Mouse (Mus musculus): ENCODE results near the gene Msto1. TPM values are rescaled to one million over a fixed set of nuclear protein-coding genes. Genes with fewer than 3 reads are reported as not detected.
"Not testable (repeated sequence)": the region's sequence is repeated elsewhere in the genome, so short reads cannot be mapped to it uniquely, and the experiment has no call there.

Gene Msto1
- polyA plus RNA-seq (2015; fragmentation: Nextera tagmentation; extraction: Ambion mirVana), result 19.9 and 20.2 TPM in 2 replicates

DNA sequence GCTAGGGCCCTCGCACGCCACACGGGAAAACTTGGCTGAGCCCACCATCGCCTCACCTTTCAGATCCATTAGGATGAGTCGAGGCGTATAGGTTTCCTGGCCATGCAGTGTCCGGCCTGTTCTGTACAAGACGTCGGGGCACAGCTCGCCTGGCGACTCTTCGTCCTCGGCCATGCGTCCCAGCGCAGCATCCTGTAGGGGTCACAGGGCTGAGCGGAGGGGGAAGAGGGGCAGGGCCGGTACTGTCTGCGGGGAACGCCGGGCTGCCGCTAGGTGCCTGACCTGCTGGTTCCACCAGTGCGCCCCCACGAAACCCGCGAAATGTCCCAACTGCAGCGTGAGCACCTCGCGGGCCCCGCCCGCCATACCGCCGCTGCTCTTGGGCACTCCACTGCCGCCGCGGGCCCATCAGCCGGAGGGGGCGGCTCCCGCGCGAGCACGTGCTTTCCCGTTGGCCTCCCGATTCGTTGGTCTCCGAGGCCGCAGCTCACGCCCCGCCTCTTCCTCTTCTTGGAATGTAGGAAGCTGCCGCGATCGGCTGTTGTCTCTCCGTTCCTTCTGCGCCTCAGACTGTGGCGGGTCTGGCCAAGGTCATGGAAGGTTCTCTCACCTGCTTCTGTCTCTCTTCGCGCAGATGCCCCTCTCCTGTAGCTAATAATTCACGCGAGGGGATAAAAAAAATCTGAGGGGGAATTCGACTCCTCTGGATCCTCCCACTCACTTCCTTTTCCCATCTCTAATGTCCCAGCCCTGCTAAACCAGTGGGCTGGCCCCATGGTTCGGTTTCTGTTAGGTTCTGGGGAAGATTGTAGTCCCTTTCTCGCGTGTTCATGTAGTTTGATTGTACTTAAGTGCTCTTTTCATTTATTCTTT, at the start of gene Msto1:
Msto1 (minus strand) TSS at position 489 of the 873 bp plus-strand sequence.
- DNase-seq, result peak; percentile 92
- WGBS (ENCODE audit: insufficient replicate concordance), result under 1% methylated on average over 62 of the region's 62 CpGs

DNA sequence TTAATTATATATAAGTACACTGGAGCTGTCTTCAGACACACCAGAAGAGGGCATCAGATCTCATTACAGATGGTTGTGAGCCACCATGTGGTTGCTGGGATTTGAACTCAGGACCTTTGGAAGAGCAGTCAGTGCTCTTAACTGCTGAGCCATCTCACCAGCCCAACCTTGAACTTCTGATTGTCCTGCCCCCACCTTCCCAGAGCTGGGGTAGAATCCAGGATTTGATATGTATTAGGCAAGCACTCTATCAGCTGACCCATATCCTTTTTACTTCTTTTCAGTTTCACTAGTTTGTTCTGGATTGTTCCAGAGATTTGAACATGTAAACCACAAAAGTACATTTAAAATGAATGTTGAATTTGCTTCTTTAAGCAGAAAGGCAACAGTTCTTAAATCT, 49.4 kb upstream of the Msto1 start:
- H3K27ac ChIP-seq; H3K9me3 ChIP-seq (replicated peaks); H3K4me3 ChIP-seq (replicated peaks); ATAC-seq (ENCODE audit: low read depth); H3K9ac ChIP-seq; H3K4me1 ChIP-seq (replicated peaks); H3K4me2 ChIP-seq; H3K27me3 ChIP-seq; DNase-seq: not testable (repeated sequence)
- H3K36me3 ChIP-seq, result peaks cover 18% of the 10 kb centered on the region

More for the DNA sequence above, at the start of gene Msto1:
- no peaks in the 10 kb centered on the region for H3K27me3 ChIP-seq
- H3K36me3 ChIP-seq, result peaks cover 39% of the 10 kb centered on the region
- H3K4me2 ChIP-seq, result peak within 1 kb of the TSS; percentile 97
- peak; percentile 97 for ATAC-seq (ENCODE audit: low read depth)
- peak within 1 kb of the TSS; percentile 72 for H3K4me3 ChIP-seq (replicated peaks)
- H3K9me3 ChIP-seq (replicated peaks), result no peaks in the 10 kb centered on the region
- peaks cover 22% of the 10 kb centered on the region for H3K4me1 ChIP-seq (replicated peaks)
- peak within 1 kb of the TSS; percentile 80 for H3K9ac ChIP-seq
- peak within 1 kb of the TSS; percentile 68 for H3K27ac ChIP-seq

DNA sequence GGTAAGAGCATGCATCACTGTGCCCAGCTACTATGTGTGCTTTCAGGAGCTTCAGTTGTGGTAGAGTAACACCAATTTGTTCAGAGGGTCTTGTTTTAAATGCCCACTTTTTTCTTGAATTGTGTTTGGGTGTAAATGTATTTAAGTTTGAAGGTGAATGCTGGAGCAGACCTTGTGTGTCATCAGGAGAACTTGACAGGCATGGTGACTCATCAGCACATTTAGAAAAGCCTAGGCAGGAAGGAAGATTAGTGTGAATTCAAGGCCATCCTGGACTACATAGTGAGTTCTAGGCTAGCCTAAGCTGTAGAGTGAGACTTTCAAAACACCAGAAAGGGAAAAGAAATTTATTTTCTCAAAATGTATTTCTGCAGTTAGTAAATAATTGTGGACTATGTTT, 39.9 kb upstream of the Msto1 start:
- no peaks in the 10 kb centered on the region for H3K36me3 ChIP-seq
- H3K4me3 ChIP-seq (replicated peaks), result no peak overlapping the region
- ATAC-seq (ENCODE audit: low read depth) (no peak), DNase-seq (no peak)
- H3K9me3 ChIP-seq (replicated peaks), result no peaks in the 10 kb centered on the region
- H3K27me3 ChIP-seq, result no peaks in the 10 kb centered on the region
- H3K27ac ChIP-seq, result 0 out of 2 replicates have a peak overlapping the region, but pooled peaks have one; percentile 19
- H3K9ac ChIP-seq, result peak overlapping the region; percentile 38; the same call in 1 of the 2 replicates
- peaks cover 59% of the 10 kb centered on the region for H3K4me1 ChIP-seq (replicated peaks)
- no peak overlapping the region for H3K4me2 ChIP-seq

DNA sequence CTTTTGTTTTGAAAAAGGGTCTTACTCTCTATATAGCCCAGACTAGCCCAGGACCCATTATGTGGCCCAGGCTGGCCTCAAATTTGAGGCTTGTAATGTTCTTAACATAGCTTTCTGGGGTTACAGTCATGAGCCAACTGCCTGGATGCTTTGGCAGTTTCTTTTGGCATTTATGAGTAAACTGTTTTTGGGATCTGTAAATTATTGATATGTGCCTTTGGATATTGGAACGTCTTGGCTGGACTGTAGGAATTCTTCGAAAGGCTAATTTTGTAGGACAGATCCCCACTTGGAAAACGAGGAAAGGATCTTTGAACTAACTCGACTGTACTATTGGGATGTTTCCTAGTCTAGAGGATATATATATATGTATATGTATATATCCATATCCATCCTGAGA, 39.4 kb upstream of the Msto1 start:
- Histone ChIP-seq H3K4me2 (no peak overlapping the region), H3K9me3 (replicated peaks) (no peaks in the 10 kb centered on the region), H3K36me3 (no peaks in the 10 kb centered on the region), H3K4me3 (replicated peaks) (no peak overlapping the region), H3K4me1 (replicated peaks) (peaks cover 64% of the 10 kb centered on the region), H3K27me3 (no peaks in the 10 kb centered on the region), H3K9ac (peak overlapping the region; percentile 38; the same call in 1 of the 2 replicates), H3K27ac (0 out of 2 replicates have a peak overlapping the region, but pooled peaks have one; percentile 19)
- 79% methylated on average over 4 of the region's 4 CpGs for whole genome bisulfite sequencing (ENCODE audit: insufficient replicate concordance)
- no peak for DNase-seq
- ATAC-seq (ENCODE audit: low read depth), result no peak

DNA sequence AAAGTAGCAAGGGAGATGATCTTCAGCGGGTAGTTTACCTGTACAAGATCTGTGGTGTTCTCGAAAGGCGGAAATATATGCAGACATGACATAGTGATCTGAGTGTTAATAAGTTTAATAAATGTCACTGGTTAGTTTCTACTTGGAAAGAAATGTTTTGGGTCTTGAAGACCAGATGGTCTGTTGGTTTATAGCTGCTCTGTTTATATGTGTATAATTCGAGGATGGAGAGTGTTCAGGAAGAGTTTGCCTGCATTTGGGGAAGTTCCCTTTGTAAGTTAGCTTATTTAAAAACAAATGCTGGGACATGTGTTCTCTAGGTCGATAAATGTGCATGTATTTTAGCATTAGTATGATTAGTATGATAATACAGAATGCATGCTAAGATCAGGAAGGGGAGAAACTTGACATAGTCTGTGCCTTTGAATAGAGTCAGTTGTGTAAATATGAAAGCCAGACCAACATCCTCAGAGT, 37.6 kb upstream of the Msto1 start:
- DNase-seq, result no peak

DNA sequence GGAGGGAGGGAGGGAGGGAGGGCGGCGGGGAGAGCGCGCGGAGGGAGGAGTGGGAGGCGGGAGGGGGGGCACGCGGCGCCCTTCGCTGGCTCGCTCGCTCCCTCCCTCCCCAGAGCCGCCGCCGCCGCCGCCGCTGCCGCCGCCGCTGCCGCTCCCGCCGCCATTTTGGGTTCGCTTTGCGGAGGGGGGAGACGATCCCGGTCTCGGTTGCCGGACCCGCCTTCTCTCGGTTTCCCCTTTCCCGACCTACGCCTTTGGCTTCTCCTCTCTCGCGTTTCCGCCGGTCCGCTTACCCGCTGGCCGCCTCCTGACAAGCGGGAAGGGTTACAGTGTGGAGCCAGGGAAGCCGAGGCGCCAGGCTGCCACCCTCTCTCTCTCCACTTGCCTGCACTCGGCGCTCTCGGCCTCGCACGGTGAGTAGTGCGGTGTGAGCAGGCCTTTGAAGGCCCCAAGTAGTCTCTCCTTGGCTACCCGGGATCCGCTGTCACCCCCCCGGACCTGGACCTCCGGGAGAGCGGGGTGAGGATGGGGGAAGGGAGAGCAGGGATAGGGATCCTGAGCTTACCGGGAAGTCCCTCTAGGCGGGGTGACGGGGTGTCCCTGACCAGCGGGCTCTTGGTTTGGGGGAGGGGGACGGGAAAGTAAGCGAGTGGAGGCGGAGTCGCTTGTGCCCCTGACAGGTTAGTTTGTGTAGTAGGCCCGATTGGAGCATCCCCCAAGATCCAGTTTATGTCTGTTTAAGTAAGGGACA, 37.0 kb upstream of the Msto1 start, which contains the start of the genes Ash1l and Dap3:
Ash1l (plus strand) TSS at position 47 of the 751 bp plus-strand sequence.
Dap3 (minus strand) TSS at position 606 of the 751 bp plus-strand sequence.
- Histone ChIP-seq H3K4me2 (peak within 1 kb of the TSS; percentile 85), H3K9me3 (replicated peaks) (no peaks in the 10 kb centered on the region), H3K27ac (peak within 1 kb of the TSS; percentile 98), H3K27me3 (no peaks in the 10 kb centered on the region), H3K36me3 (no peaks in the 10 kb centered on the region), H3K9ac (peak within 1 kb of the TSS; percentile 97), H3K4me3 (replicated peaks) (peak within 1 kb of the TSS; percentile 92), H3K4me1 (replicated peaks) (peaks cover 68% of the 10 kb centered on the region)
- under 1% methylated on average over 43 of the region's 64 CpGs for WGBS (ENCODE audit: insufficient replicate concordance)
- ATAC-seq (ENCODE audit: low read depth) (peak; percentile 68), DNase-seq (peak; percentile 73)

More for the DNA sequence above, 37.6 kb upstream of the Msto1 start:
- Histone ChIP-seq H3K9ac (peak overlapping the region; percentile 97), H3K27me3 (no peaks in the 10 kb centered on the region), H3K4me3 (replicated peaks) (peak overlapping the region; percentile 92), H3K9me3 (replicated peaks) (no peaks in the 10 kb centered on the region), H3K27ac (peak overlapping the region; percentile 98), H3K4me1 (replicated peaks) (peaks cover 70% of the 10 kb centered on the region), H3K4me2 (peak overlapping the region; percentile 85), H3K36me3 (no peaks in the 10 kb centered on the region)
- WGBS (ENCODE audit: insufficient replicate concordance), result 2% methylated on average over 5 of the region's 5 CpGs
- ATAC-seq (ENCODE audit: low read depth), result no peak

DNA sequence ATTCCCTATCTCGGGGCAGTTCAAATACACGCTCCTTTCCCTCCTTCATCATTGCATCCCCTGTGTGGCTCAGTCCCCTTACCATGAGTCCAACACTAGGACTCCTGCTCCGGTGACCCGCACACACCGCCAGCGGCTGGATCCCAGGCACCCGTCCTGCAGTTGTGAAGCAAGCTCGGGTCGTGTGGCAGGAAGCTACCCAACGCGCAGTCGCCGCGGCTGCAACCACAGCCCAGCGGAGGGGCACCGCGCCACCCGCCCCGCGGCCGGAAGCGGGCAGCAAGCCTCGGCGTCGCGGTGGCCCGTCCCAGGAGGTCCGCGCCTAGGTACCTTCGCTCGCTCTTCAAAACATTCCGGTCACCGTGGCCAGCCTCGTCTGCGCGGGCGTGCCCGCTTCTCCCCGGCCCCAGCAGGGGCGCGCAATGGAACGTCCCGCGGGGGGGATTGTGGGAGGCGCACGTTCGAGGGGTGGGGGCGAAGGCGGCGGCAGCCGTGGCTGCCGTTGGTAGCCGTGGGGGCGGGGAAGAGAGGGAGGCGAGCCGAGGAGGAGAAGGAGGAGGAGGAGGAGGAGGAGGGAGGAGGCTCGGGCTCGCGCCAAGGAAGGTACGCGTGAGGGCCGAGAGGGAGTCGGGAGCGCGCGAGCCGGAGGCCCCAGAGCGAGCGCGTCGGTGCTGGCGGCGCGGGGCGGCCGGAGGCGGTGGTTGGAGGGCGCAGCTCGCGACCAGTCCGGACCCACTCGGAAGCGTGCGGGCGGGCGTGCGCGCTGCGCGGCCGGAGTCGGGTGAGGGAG, 36.2 kb upstream of the Msto1 start:
- peak overlapping the region; percentile 85 for H3K4me2 ChIP-seq
- H3K4me1 ChIP-seq (replicated peaks), result peaks cover 65% of the 10 kb centered on the region
- peak overlapping the region; percentile 98 for H3K27ac ChIP-seq
- ATAC-seq (ENCODE audit: low read depth), result peak; percentile 85
- H3K9me3 ChIP-seq (replicated peaks), result no peaks in the 10 kb centered on the region
- H3K9ac ChIP-seq, result peak overlapping the region; percentile 97
- no peaks in the 10 kb centered on the region for H3K27me3 ChIP-seq
- under 1% methylated on average over 71 of the region's 92 CpGs for WGBS (ENCODE audit: insufficient replicate concordance)
- H3K36me3 ChIP-seq, result no peaks in the 10 kb centered on the region
- peak overlapping the region; percentile 92 for H3K4me3 ChIP-seq (replicated peaks)
- peak; percentile 88 for DNase-seq

DNA sequence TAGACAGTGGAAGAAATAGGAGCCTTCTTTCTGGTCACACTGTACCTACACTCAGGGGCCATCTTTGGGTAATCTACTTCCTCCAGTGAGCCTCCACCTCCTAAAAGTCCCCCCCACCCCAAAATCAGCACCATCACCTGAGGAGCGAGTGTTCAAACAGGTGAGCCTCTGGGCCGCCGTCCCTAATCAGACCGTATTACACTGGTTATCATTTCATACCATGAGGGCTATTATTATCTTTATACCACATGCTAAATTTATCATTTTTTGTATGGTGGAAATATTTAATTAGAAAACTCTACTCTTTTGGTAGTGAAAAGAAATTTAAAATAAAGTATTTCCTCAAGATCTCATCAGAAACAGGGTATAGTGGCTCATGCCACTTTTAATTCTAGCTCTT, 30.3 kb upstream of the Msto1 start:
- Histone ChIP-seq H3K4me2 (no peak overlapping the region), H3K4me1 (replicated peaks) (peaks cover 48% of the 10 kb centered on the region), H3K4me3 (replicated peaks) (no peak overlapping the region), H3K36me3 (peaks cover 26% of the 10 kb centered on the region), H3K27ac (no peak overlapping the region), H3K27me3 (no peaks in the 10 kb centered on the region), H3K9ac (no peak overlapping the region), H3K9me3 (replicated peaks) (no peaks in the 10 kb centered on the region)
- no peak for DNase-seq
- 44% methylated on average over 4 of the region's 4 CpGs for WGBS (ENCODE audit: insufficient replicate concordance)
- peak; percentile 51; the same call in 1 of the 2 replicates for ATAC-seq (ENCODE audit: low read depth)

DNA sequence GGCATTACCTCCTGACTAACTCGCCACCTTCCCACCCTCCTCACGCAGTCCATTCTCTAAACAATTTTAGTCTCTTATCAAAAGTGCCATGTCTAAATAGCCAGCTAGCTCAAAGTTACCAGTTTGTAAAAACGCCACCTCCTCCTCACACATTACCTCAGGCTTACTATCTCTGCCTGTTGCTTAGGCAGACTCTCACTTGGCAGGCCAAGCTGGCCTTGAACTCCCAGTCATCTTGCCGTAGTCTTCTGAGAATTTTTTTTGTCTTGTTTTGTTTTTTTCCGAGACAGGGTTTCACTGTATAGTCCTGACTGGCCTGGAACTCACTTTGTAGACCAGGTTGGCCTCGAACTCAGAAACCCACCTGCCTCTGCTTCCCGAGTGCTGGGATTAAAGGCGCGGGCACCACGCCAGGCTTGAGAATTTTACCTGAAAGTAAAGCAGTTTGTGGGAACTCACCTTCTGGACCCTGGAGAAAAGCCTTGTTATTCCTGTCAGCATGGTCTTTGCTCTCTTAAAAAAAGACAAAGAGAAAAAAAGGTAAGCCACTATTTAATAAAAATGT, 28.6 kb upstream of the Msto1 start:
- ATAC-seq (ENCODE audit: low read depth), result no peak
- Histone ChIP-seq H3K36me3 (peaks cover 37% of the 10 kb centered on the region), H3K4me3 (replicated peaks) (no peak overlapping the region), H3K27ac (no peak overlapping the region), H3K9me3 (replicated peaks) (no peaks in the 10 kb centered on the region), H3K4me1 (replicated peaks) (peaks cover 30% of the 10 kb centered on the region), H3K4me2 (no peak overlapping the region), H3K27me3 (no peaks in the 10 kb centered on the region), H3K9ac (no peak overlapping the region)
- no peak for DNase-seq
- 81% methylated on average over 10 of the region's 10 CpGs for WGBS (ENCODE audit: insufficient replicate concordance)

DNA sequence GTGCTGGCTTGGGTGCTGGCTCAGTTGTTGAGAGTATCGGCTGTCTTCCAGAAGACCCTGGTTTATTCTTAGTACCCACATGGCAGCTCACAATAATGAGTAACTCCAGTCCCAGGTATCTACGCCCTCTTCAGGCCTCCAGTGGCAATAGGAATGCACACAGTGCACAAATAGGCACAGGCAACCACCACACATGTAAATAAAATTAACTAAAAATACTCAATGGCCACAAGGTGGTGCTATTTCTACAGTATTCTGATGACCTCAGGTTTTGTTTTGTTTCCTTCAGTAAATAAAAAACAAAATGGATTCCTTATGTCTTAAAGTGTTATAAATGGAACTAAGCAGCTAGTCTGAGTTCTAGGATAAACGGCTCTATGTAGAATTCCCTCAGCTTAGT, 25.9 kb upstream of the Msto1 start:
- DNase-seq (no peak), ATAC-seq (ENCODE audit: low read depth) (no peak)
- Histone ChIP-seq H3K9me3 (replicated peaks) (no peaks in the 10 kb centered on the region), H3K27ac (no peak overlapping the region), H3K4me3 (replicated peaks) (no peak overlapping the region), H3K27me3 (no peaks in the 10 kb centered on the region), H3K4me1 (replicated peaks) (peaks cover 12% of the 10 kb centered on the region), H3K36me3 (peaks cover 59% of the 10 kb centered on the region), H3K9ac (no peak overlapping the region), H3K4me2 (no peak overlapping the region)
- WGBS (ENCODE audit: insufficient replicate concordance), result 55% methylated on average over 3 of the region's 3 CpGs

Measured in liver, embryonic 13.5 days (tissue).